Mouse (Mus musculus): Measurements from ENCODE around the gene Dgat2.
A peak's percentile ranks its signal among the peaks of the same experiment; 100 is the strongest.

Dgat2 gene

DNA sequence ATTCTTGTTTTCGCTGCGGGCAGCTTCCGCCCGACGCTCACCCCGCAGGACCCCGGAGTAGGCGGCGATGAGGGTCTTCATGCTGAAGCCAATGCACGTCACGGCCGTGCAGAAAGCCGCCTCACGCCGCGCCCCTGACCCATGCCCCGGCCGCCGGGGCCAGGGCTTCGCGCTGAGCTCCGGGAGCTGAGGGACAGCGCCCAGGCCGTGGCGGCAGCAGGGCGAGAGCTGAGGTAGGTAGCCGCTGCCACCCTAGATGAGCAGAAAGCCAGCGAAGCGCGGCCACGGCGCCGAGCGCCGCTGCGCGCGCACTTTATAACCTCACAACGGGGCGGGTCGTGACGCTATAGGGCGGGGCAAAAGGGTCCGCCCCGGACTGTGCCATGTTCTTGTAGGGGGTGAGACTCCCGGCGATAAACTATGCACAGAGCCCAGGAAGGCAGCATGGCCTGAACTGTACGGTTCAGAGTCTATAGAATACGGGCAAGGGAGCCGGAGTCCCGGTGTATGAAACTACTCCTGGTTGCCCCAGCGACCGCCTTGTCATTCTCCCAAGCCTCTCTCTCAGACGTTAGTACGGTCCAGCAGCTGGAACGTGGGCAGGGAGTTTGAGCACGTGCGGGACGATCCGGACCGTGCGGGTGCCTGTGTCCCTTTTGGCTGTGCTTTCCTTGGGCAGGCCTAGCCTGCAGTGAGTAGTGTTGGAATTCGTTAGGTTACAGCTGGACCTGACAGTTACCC is at the start of gene Dgat2:
Dgat2 (minus strand) TSS at position 288 of the 741 bp plus-strand sequence.
- DNase-seq: peak; percentile 97 to 98

DNA sequence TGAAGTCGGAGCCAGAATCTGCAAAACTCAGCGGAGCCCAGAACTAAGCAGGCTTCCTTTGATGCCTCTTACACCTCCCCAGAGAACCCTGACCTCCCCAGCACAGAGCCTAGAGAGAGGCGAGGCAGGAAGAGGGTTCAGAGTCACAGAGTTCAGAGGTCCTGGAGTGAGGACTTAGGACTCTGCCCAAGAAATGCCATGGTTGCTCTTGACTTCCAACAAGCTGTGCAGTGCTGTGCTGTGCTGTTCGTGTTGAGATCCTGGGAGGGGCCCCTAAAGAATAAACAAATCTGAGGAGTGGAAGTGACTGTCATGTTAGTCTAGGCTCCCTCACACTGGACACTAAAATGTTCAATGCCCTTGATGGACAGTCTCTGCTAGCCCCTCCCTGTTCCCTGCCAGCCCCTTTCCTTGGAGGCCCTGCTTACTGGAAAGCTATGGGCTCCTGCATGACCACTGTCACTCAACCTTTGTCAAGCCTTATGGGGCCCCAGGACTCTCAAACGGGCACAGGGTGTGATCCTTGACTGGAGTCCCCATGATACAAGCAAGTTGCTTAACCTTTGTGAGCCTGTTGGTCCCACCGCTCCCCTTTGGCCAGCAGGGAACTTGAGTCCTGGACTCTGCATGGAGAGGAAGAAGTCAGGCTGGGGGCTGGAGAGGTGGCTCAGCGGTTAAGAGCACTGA is 47.7 kb upstream of the Dgat2 start:
- DNase-seq: no peak

DNA sequence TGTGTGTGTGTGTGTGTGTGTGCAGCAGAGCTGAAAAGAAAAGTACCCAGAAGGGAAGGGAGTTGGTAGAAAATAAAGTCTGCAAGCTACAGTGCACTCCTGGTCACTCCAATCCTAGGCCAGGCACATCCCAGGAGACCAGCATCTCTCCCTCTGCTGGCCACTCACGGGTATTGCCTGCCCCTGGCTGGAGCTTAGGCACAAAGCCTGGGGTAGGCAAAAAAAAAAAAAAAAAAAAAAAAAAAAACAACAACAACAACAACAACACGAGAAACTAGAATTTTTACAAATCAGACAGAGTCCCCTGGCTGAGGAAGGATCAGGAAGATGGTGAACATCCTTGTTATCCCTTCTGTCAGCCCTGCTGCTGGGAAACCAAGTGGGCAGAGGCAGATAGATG is 46.9 kb upstream of the Dgat2 start:
- peak; percentile 58 to 60 for DNase-seq

DNA sequence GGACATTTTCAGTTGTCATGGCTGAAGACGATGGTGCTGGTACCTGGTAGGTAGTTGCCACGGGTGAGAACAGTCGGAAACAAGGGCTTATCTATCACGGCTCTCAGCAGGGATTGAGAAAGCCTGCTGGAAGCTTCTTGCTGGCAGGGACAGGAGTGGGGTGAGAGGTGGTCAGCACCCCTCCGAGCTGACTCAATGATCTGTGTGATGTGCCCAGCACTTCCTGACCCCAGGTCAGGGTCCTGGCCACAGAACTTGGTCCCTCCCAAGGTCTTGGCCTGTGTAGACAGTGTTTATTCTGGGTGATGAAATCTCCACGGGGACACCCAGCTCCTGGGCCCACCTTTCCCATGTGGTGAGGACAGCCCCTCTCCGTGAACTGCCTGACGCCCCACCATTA is 46.3 kb upstream of the Dgat2 start:
- DNase-seq: no peak

DNA sequence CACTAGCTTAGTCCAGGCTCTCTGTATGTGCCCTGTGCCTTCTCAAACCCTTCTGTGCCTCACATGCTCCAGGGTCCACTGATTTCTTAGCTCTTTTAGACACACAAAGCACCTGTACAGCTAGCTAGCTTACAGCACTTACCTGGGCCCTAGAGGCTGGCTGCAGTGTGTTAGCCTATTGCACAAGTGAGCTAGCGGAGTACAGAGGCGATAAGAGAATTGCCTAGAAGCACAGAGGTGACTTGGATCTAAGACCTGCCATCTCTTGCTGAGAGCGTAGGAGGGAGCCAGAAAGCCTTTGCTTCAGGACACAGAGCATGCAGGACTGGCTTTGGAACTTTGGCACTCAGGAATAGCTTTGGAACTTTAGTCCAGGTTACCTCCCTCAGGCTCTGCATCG is 44.7 kb upstream of the Dgat2 start:
- DNase-seq: no peak

DNA sequence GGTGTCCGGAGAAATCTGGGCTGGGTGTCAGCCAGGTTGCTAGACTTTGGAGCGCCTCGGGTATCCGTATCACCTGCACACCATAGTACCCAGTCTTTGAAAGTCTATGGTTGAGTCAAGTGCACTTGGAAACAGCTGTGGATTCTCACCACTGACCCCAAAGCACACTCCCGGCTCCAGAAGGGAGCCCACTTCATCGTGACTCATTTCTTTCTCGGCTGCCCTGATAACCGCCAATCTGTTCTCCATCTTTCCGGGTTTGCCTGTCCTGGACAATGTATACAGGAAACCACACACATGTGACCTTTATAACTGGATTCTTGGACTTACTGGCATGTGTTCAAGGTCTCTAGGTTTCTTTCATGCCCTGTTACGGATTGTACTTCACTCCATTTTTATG is 44.1 kb upstream of the Dgat2 start:
- DNase-seq: no peak

DNA sequence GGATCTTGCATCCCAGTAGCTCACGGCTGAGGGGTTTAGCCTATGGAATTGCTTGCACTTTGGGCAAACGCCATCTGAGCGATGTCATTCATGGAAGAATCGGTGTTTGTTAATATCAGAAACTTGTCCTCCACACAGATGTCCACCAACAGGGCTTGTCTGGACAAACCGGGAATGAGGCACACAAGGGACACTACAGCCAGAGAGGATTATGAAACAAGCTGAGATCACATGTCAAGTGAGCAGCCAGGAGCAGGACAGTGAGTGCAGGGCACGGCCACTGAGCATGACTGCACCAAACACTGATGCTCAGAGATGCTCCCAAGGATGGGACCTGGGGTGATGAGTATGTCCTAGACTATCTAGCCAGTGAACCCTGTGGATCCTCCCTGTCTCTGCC is 42.9 kb upstream of the Dgat2 start:
- DNase-seq: no peak

DNA sequence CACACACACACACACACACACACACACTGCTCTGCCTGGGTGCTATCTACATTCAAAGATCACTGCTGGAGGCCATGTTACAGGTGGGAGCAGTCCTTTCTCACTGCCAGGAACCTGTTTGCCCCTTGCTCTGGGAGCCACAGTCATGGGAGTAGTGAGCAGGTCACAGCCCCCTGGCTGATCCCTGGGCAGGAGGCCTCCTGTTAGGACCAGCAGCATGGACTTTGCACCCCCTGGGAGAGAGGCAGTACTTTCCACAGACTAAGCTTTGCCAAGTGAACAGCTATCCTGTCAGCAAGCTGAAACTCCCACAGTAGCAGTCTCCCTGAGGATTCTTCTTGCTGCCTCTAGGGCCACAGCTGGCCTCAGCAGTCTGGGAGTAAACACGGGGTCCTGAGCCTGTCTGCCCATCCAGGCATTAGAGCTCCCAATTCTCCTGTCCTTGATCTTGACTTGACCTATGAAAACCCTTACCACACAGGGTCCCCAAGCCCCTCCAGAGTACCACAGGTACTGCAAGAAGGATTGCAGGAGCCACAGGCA is 42.2 kb upstream of the Dgat2 start:
- no peak for DNase-seq

DNA sequence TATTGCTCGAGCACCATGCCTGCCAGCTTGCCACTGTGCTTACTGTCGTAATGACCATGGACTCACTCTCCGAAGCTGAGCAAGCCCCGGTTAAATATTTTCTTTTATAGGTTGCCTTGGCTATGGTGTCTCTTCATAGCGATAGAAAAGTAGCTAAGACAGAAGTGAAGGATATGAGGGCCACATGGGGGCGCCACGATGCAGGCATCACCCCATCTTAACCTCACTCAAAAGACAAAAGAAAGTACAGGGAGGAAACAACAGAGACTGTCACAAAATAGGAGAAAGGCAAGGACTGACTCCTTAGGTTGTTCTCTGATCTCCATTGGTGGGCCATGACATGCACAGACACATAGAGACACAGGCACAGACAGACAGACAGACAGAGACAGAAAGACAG is 41.7 kb upstream of the Dgat2 start:
- DNase-seq: peak in 1 of 2 experiments; percentile 29

DNA sequence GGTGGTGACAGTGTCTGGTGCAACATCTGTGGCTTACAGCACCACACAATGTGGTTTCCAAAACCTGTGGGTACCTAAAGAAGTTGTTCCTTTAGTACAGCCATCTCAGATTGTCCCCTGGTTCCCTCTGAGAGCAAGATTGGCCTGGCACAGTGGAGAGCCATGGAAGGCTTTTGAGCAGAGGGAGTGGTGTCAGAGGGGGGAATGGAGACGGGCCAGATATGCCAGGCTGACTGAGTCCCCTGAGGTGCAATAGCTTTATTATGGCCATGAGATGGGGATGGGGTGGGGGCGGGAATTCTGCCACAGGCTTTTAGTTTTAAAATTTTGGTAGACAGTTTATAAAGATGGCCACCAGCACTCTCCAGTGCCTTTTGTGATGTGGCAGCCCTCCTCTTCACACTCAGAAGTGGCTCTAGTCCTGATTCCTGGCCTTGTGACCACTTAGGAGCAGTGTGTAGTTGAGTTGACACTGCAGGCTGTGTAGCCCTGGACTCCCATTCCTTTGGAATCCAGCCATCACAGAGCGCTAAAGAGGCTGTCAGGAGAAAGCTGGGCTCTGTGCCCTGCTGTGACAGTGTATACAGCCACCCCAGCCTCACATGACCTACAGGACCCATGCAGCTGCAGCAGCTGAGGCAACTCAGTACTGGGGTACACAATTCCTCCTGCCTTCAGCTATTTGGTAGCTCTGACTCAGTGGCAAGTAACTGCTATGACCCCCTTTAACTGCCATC is 35.0 kb upstream of the Dgat2 start:
- DNase-seq: peak; percentile 61 to 72

DNA sequence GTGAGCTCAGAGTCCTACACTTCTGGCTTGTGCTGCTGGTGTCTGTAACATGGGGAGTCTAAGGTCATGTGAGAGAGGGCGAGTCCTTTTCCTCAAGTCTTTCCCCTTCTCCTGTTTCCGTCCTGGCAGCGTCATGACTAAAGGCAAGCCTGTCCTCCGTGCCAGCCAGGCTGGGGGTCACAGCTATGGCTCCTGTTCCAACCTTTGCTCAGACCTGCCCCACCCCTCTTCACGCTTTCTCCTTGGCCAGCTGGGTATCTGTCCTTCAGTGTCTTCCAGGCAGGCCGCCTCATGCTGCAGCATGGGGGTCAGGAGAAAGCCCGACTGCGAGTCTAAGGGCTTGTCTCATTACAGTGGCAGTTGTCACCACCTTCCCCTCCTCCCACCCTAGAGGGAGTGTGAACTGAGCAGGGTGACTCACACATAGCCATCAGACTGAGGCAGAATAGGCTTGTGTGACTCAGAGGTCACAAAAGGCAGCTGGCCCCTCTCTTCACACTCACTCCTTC is 32.9 kb upstream of the Dgat2 start:
- no peak for DNase-seq

DNA sequence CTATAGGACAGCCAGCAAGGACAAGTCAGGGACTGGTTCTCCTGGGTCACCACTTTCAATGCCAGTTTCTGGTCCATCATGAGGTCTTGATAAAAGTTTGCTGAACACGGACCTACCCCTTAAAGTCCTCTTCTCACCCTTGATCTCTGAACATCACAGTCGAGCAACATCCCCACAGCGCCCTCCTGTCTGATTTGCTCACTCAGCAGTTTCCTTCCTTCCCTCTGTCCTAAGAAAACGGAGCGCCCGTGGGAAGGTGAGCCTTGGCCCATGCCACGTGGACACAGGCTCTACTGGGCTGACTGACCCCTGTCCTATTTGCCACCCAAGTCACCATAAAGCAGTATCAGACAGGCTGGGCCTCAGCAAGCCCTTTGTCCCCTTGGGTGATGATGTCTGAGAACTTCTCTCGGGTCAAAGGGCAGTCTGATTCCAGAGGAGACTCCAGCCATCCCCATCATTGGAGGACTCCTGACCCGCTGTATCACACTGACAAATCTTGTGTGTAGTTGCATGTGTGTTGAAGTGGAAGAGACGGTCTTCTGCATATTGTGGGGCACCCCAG is 32.2 kb upstream of the Dgat2 start:
- DNase-seq: no peak

DNA sequence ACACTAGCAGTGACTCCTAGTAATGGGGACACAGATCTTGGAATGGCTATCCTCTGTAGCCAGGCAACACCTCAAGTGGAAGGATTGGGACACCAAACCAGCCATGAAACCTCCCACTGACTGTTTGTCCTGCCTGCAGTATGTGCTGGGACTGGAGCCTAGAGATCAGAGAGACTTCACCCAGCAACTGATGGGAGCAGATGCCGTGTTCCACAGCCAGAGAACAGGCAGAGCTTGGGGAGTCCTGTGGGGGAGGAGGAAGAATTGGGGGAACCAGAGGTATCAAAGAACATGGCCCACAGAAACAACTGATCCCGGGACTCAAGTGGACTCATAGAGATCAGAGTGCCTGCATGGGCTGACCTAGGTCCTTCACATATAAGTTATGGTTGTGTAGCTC is 31.2 kb upstream of the Dgat2 start:
- no peak for DNase-seq

DNA sequence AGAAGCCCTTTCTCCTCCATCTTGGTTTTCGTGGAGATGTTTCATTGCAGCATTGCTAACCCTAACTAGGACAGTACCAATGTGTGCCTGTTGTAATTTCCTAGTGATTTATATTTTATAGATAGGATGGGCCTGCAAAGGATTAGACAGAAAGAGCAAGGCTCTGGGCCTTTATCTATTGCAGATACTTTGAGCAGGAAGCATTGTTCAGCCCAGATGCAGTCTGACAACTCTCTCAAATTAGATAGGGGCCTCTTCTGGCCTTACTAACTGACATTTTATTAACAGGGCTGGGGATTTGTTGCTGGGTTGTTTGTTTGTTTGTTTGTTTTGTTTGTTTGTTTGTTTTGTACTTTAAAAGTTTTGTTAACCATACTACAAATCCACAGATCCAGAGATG is 30.5 kb upstream of the Dgat2 start:
- DNase-seq: no peak

DNA sequence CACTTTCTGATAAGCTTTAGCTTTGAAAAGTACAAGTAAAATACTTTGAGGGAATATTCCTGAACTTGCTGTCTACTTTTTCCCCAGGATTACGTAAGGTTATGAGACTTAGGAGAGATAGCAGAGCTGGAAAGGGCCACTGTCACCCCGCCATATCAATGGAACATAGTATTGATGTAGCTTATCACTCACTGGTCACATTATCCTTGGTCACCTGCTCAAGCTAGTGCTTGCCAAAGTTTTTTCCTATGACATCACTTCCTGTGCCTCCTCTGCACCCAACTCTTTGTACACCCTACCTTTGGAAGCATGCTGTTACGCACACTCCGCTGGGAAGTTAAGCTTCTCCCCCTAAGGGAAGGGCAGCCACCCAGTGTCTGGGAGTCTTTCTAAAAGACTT is 26.2 kb upstream of the Dgat2 start:
- no peak for DNase-seq

DNA sequence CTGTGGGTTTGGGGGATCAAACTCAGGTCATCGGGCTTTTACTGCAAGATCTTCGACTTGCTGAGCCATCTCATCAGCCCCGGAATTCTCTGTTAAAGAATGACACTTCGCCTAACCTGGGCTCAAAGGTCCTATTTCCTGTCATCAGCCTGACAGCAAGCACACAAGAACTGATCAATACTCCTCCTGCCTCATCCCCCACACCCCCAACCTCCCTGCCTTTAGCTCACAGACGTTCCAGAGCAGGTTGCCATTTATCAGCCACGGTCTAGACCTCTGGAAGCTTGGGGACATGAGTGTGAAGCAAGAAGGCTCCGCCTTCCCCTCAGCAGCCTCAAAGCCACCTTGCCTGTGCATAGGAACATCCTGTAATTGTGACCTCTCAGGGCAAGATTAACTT is 23.8 kb upstream of the Dgat2 start:
- DNase-seq: no peak

DNA sequence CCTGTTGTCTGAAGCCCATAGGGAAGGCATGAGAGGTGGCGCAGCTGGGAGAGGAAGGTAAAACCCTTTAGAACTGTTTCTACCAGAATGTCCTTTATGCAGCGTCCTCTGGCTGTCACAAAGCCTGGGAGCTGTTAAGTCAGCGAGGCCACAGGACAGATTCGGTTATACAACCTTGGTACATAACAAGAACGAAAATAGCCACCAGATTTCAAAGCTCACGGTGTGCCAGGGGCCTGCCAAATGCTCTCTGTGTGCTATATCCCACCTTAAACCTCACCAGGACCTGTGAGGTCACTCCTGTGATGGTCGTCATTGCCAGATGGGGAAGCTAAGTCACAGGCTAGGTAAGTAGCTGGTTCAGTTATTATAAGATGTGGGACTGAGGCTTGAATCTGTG is 19.6 kb upstream of the Dgat2 start:
- DNase-seq: no peak

DNA sequence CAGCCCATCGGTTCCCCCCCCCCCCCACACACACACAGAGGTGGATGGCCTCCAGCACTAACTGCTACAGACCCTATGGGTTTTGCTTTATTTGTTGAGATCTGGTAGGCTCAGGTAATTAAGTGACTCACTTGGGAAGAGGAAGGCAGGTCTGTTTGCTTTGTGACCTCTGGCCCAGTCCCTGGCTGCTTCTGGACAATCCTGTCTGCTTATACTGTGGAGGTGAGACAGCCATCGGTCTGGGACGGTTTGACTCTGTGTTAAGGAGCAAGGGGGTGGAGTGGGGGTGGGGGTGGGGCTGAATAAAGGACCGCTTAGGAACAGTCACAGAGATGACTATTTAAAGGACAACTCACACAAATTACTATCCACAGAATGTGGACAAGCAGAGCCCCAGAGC is 17.8 kb upstream of the Dgat2 start:
- DNase-seq: no peak

DNA sequence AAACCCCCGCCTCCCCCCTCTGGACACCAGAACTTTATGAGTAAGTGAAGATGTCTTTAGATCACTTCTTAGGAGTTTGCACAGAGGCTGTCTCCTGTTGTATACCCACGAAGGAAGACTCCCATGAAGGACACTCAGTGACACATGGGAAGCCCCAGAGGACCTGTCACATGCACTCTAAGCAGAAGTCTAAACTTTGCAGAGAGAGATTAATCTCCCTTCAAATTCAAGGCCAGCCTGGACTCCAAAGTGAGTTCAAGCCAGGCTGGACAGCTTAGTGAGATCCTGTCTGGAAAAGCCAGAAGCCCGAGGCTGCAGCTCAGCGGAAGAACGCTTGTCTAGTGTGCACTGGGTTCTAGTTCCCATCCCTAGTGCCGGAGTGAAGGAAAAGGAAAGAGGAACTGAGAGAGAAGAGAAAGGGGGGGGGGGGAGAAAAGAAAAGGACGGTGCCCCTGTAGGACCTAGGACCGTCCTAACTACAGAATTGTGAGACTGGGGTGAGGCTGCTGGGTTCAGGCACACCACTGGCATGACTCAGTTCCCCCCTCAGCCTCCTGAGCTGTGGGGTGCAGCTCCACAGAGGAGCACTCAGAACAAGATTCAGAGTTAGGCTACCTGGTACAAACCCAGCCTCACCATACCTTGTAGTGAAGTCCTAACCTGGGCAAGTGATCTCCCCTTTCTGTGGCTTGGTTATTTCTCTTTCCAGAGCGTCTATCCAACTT is 17.1 kb upstream of the Dgat2 start:
- DNase-seq: no peak

DNA sequence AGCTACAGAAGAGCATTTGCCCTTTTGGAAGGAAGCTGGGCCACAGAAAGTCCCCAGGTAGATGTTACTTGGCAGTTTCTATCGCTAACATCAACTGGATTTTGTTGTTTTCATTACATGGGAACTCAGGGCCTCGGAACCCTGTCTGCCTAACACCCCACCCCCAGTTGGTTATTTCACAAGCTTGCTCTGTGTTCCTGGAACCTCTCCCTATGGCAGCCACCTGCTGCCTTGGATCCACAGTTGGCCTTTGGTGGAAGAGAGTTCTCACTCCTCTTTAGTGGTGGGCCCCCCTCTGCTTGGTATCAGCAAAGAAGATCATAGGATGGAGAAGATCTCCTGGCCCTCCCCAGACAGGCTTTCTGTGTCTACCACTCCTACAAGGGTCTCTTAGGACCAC is 16.3 kb upstream of the Dgat2 start:
- DNase-seq: no peak

DNA sequence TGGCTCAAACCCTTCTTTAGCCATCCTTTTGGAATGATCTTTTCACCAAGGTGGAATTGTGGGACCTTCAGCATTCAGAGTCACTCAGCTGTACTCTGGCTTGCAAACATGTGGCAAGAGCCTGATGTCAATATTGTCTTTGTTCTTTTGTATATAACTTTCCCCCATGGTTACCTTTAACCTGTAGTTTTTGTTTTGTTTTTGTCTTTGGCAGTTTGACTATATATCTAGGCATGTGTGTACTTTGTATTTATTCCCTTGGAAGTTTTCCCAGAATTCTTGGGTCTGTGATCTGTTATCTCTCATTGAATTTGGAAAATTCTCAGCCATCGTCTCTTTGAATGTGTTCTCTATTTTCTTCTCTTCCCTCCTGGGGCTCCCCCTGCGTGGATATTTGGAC is 12.0 kb upstream of the Dgat2 start:
- no peak for DNase-seq

DNA sequence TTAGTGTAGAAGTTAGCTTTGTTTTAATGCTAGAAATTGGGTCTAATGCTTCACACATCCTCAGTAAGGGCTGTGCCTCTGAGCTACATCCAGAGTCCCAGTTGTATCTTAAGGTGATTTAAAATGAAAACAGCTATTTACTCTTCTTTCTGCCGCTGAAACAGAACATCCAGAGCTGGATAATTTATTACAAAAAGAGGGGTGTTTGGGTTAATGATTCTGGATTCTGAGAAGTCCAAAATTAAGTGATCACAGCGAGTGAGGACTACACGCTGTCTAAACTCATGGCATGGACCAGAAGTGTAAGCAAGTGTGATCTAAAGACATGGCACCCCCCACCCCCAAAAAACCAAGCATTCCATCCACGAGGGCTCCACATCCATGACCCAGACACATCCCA is 11.4 kb upstream of the Dgat2 start:
- DNase-seq: no peak

DNA sequence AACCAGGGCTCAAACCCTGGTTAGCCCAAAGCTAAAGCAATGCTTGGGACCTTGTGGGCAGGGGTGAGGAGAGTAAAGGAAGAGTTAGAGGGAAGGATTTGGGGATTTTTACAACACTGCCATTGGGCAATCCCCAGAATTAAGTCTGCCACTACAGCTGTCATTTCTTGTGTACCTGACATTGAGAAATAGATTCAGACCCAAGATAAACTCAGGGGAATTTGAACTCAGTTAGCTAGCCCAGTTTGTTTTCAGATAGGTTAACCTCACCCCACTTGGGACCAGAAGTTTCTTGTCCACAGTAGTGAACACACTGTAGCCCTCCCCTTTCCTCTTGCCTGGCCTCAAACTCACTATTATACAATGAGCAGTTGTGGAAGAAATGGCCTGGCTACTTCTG is 8.9 kb upstream of the Dgat2 start:
- no peak for DNase-seq
